Mouse (Mus musculus): Measurements from ENCODE around the gene Acaa1b. TPM values are rescaled to one million over a fixed set of nuclear protein-coding genes. Genes with fewer than 3 reads are reported as not detected.

Gene Acaa1b
- polyA plus RNA-seq, 1 experiment from 2014 or later, result 0.84 TPM

GRCm38 (mm10) chr9:119102783-119103113, 54.1 kb downstream of the Acaa1b start:
- no peaks in the 10 kb centered on the region for H3K9me3 ChIP-seq (ENCODE audit: control insufficient read depth, low read length)
- peak overlapping the region; percentile 4; the same call in 1 of the 2 replicates for H3K9ac ChIP-seq (ENCODE audit: low read length)
- H3K36me3 ChIP-seq (ENCODE audit: control insufficient read depth, insufficient read depth, low read length), result no peaks in the 10 kb centered on the region
- peak overlapping the region; percentile 63 for H3K4me2 ChIP-seq (ENCODE audit: low read depth, low read length, severe bottlenecking)
- WGBS, result 4% methylated on average over 19 of the region's 19 CpGs
- no peak for DNase-seq (ENCODE audit: low spot score)
- peak overlapping the region; percentile 38 for H3K4me3 ChIP-seq (ENCODE audit: low read depth, low read length)
- ATAC-seq (replicated peaks; ENCODE audit: low FRiP score), result no peak
- peaks cover 5% of the 10 kb centered on the region; the same call in 1 of the 2 replicates for H3K4me1 ChIP-seq (replicated peaks; ENCODE audit: control insufficient read depth, insufficient read depth, low read length)
- no peak overlapping the region for H3K27ac ChIP-seq (ENCODE audit: low read depth, low read length)
- H3K27me3 ChIP-seq (ENCODE audit: control insufficient read depth, insufficient read depth, low read length), result peaks cover 5% of the 10 kb centered on the region

- Histone ChIP-seq H3K9me3 (ENCODE audit: control insufficient read depth, low read length) (no peaks in the 10 kb centered on the region), H3K27ac (ENCODE audit: low read depth, low read length) (no peak within 1 kb of the TSS), H3K9ac (ENCODE audit: low read length) (peak within 1 kb of the TSS; percentile 24; the same call in 1 of the 2 replicates), H3K4me3 (ENCODE audit: low read depth, low read length) (peak within 1 kb of the TSS; percentile 38), H3K27me3 (ENCODE audit: control insufficient read depth, insufficient read depth, low read length) (peaks cover 5% of the 10 kb centered on the region), H3K36me3 (ENCODE audit: control insufficient read depth, insufficient read depth, low read length) (no peaks in the 10 kb centered on the region), H3K4me1 (replicated peaks; ENCODE audit: control insufficient read depth, insufficient read depth, low read length) (peaks cover 5% of the 10 kb centered on the region; the same call in 1 of the 2 replicates), H3K4me2 (ENCODE audit: low read depth, low read length, severe bottlenecking) (peak within 1 kb of the TSS; percentile 63)
- DNase-seq (ENCODE audit: low spot score) (peak; percentile 77), ATAC-seq (replicated peaks; ENCODE audit: low FRiP score) (peak; percentile 86)
- WGBS, result 2% methylated on average over 44 of the region's 44 CpGs
Measured at GRCm38 (mm10) chr9:119101992-119102782, 54.7 kb downstream of the Acaa1b start, which contains the start of gene Dlec1. TSS of gene Dlec1 (plus strand) at chr9:119102478.

- Histone ChIP-seq H3K9ac (ENCODE audit: low read length) (no peak overlapping the region), H3K27me3 (ENCODE audit: control insufficient read depth, insufficient read depth, low read length) (peaks cover 5% of the 10 kb centered on the region), H3K4me3 (ENCODE audit: low read depth, low read length) (no peak overlapping the region), H3K4me1 (replicated peaks; ENCODE audit: control insufficient read depth, insufficient read depth, low read length) (peaks cover 5% of the 10 kb centered on the region; the same call in 1 of the 2 replicates), H3K27ac (ENCODE audit: low read depth, low read length) (no peak overlapping the region), H3K9me3 (ENCODE audit: control insufficient read depth, low read length) (no peaks in the 10 kb centered on the region), H3K36me3 (ENCODE audit: control insufficient read depth, insufficient read depth, low read length) (no peaks in the 10 kb centered on the region), H3K4me2 (ENCODE audit: low read depth, low read length, severe bottlenecking) (no peak overlapping the region)
- WGBS, result 17% methylated on average over 15 of the region's 15 CpGs
- DNase-seq (ENCODE audit: low spot score) (no peak), ATAC-seq (replicated peaks; ENCODE audit: low FRiP score) (no peak)
Measured at GRCm38 (mm10) chr9:119100177-119100898, 56.6 kb downstream of the Acaa1b start.

Other genes with a start within 250 kb of the Acaa1b start
- gene Ctdspl, start 230.6 kb downstream of the Acaa1b start, polyA plus RNA-seq (2014; fragmentation: Nextera tagmentation; extraction: Ambion mirVana), result 9.0 and 9.1 TPM in 2 replicates
- gene Vill, start 104.3 kb downstream of the Acaa1b start, polyA plus RNA-seq (2014; fragmentation: Nextera tagmentation; extraction: Ambion mirVana), result 8.6 and 11.1 TPM in 2 replicates
- gene Plcd1, start 63.6 kb downstream of the Acaa1b start, polyA plus RNA-seq (2014; fragmentation: Nextera tagmentation; extraction: Ambion mirVana), result 14.9 and 19.4 TPM in 2 replicates
- 2.0 and 2.4 TPM in 2 replicates for gene Dlec1, start 54.6 kb downstream of the Acaa1b start, polyA plus RNA-seq (2014; fragmentation: Nextera tagmentation; extraction: Ambion mirVana)
- not detected in 2 replicates for gene Gm47289, start 2.1 kb upstream of the Acaa1b start, polyA plus RNA-seq (2014; fragmentation: Nextera tagmentation; extraction: Ambion mirVana)
- gene Slc22a13, start 52.0 kb upstream of the Acaa1b start, polyA plus RNA-seq (2014; fragmentation: Nextera tagmentation; extraction: Ambion mirVana), result not detected in 2 replicates
- gene Oxsr1, start 165.3 kb upstream of the Acaa1b start, polyA plus RNA-seq (2014; fragmentation: Nextera tagmentation; extraction: Ambion mirVana), result 18.4 and 19.7 TPM in 2 replicates
- gene Acaa1a, start 182.6 kb upstream of the Acaa1b start, polyA plus RNA-seq (2014; fragmentation: Nextera tagmentation; extraction: Ambion mirVana), result 62.6 and 75.6 TPM in 2 replicates
- gene Myd88, start 184.3 kb upstream of the Acaa1b start, polyA plus RNA-seq (2014; fragmentation: Nextera tagmentation; extraction: Ambion mirVana), result 6.8 and 7.5 TPM in 2 replicates
- 12.5 and 12.7 TPM in 2 replicates for gene Xylb, start 200.3 kb upstream of the Acaa1b start, polyA plus RNA-seq (2014; fragmentation: Nextera tagmentation; extraction: Ambion mirVana)
- gene Slc22a14, start 208.5 kb upstream of the Acaa1b start, polyA plus RNA-seq (2014; fragmentation: Nextera tagmentation; extraction: Ambion mirVana), result not detected in 2 replicates
- 106 and 133 TPM in 2 replicates for gene Acvr2b, start 245.0 kb upstream of the Acaa1b start, polyA plus RNA-seq (2014; fragmentation: Nextera tagmentation; extraction: Ambion mirVana)